Mouse (Mus musculus): Measurements from ENCODE around the gene Tdrkh. TPM values are rescaled to one million over a fixed set of nuclear protein-coding genes. Genes with fewer than 3 reads are reported as not detected.

The Tdrkh gene
- total RNA-seq, 2 experiments from 2014 or later, result 8.5 to 14.3 TPM

Other genes with a start within 250 kb of the Tdrkh start
- gene Gm10696, start 235.1 kb upstream of the Tdrkh start, total RNA-seq (2021), result not detected
- not detected for gene Gm5286, start 216.6 kb upstream of the Tdrkh start, total RNA-seq (2021)
- not detected for gene Gm4778, start 149.2 kb upstream of the Tdrkh start, total RNA-seq (2021)
- 1 to 10 TPM; 7.5 to 9.7 TPM for gene Them4, start 103.2 kb upstream of the Tdrkh start, total RNA-seq (2021)
- gene Them5, start 71.2 kb upstream of the Tdrkh start, total RNA-seq (2021), result not detected
- gene C2cd4d, start 50.8 kb upstream of the Tdrkh start, total RNA-seq (2021), result under 1 TPM; 0.38 to 0.40 TPM
- gene Rorc, start 40.5 kb upstream of the Tdrkh start, total RNA-seq (2021), result 10 to 100 TPM; 20.3 to 27.7 TPM
- gene Lingo4, start 14.8 kb upstream of the Tdrkh start, total RNA-seq (2021), result under 1 TPM; 0.56 to 0.70 TPM
- gene Mrpl9, start 30.0 kb downstream of the Tdrkh start, total RNA-seq (2021), result 10 to 100 TPM; 69.9 to 77.6 TPM
- not detected for gene Oaz3, start 30.6 kb downstream of the Tdrkh start, total RNA-seq (2021)
- 10 to 100 TPM; 16.3 to 29.0 TPM for gene Celf3, start 65.0 kb downstream of the Tdrkh start, total RNA-seq (2021)
- gene Riiad1, start 67.1 kb downstream of the Tdrkh start, total RNA-seq (2021), result 1 to 10 TPM; 3.0 to 3.3 TPM
- gene Snx27, start 169.4 kb downstream of the Tdrkh start, total RNA-seq (2021), result 10 to 100 TPM; 43.7 to 49.9 TPM
- gene Gm10972, start 229.8 kb downstream of the Tdrkh start, total RNA-seq (2021), result not detected
- 10 to 100 TPM in 1 of 2 experiments, 1 to 10 TPM in 1; 7.3 to 13.5 TPM for gene Tuft1, start 245.6 kb downstream of the Tdrkh start, total RNA-seq (2021)

Data from adrenal gland, adult 18-20 months (tissue).